Mouse (Mus musculus) midbrain, embryonic 14.5 days (tissue): ENCODE data around the gene Ppp4r1. TPM values are rescaled to one million over a fixed set of nuclear protein-coding genes. Genes with fewer than 3 reads are reported as not detected.

ENCODE experiments used
- ATAC-seq: fragments of 200-750 bp; cut with Nextera tagmentation; 2 replicates; pipeline ENCODE4 v1.8.0; 2017; ENCODE audit warnings: moderate number of reproducible peaks, moderate library complexity; ENCODE audit not compliant: low FRiP score, low TSS enrichment
- DNase-seq: peaks from one replicate; pipeline ENCODE4 v3.0.0-alpha.2; 2015
- H3K27ac ChIP-seq: fragments of 300-500 bp; sonication (generic); replicated peaks from 2 replicates; pipeline ENCODE4 v1.5.1; 2014; ENCODE audit warnings: mild to moderate bottlenecking, low read depth, low read length, moderate library complexity
- H3K27me3 ChIP-seq: fragments of 300-500 bp; sonication (generic); 2 replicates; pipeline ENCODE4 v1.6.1; 2014; ENCODE audit warnings: low read length, control low read depth, mixed read lengths; ENCODE audit not compliant: control insufficient read depth, insufficient read depth
- H3K36me3 ChIP-seq: fragments of 300-500 bp; sonication (generic); 2 replicates; pipeline ENCODE4 v1.6.1; 2014; ENCODE audit warnings: low read length, control low read depth; ENCODE audit not compliant: control insufficient read depth, insufficient read depth
- H3K4me1 ChIP-seq: fragments of 300-500 bp; sonication (generic); 2 replicates; pipeline ENCODE4 v1.6.1; 2014; ENCODE audit warnings: mild to moderate bottlenecking, antibody characterized with exemption, low read length, control low read depth; ENCODE audit not compliant: control insufficient read depth, insufficient read depth
- H3K4me2 ChIP-seq: fragments of 300-500 bp; sonication (generic); 2 replicates; pipeline ENCODE4 v1.6.1; 2014; ENCODE audit warnings: mild to moderate bottlenecking, low read length, moderate library complexity
- H3K4me3 ChIP-seq: fragments of 300-500 bp; sonication (generic); replicated peaks from 2 replicates; pipeline ENCODE4 v1.5.1; 2014; ENCODE audit warnings: low read depth, low read length
- H3K9ac ChIP-seq: fragments of 300-500 bp; sonication (generic); replicated peaks from 2 replicates; pipeline ENCODE4 v1.6.1; 2014; ENCODE audit warnings: mild to moderate bottlenecking, low read length, moderate library complexity
- H3K9me3 ChIP-seq: fragments of 300-500 bp; sonication (generic); 2 replicates; pipeline ENCODE4 v1.6.1; 2016; ENCODE audit warnings: low read length, control low read depth, mixed read lengths; ENCODE audit not compliant: control insufficient read depth
- WGBS: fragments of 180-500 bp; shearing (Covaris S2); extraction: QIAGEN DNeasy Blood & Tissue Kit; methylation state at CpG from one replicate; pipeline ENCODE4 v1.1.7; 2014; 5-methylcytosine and 5-hydroxymethylcytosine counted together
- polyA plus RNA-seq: library from polyadenylated mRNA; unstranded; fragments of >200 nt; fragmentation: Nextera tagmentation; extraction: Ambion mirVana; gene quantifications from 2 replicates; pipeline ENCODE4 v1.2.1, GENCODE M21; 2014

The Ppp4r1 gene
- polyA plus RNA-seq, 1 experiment from 2014 or later, result 54.0 TPM

DNA sequence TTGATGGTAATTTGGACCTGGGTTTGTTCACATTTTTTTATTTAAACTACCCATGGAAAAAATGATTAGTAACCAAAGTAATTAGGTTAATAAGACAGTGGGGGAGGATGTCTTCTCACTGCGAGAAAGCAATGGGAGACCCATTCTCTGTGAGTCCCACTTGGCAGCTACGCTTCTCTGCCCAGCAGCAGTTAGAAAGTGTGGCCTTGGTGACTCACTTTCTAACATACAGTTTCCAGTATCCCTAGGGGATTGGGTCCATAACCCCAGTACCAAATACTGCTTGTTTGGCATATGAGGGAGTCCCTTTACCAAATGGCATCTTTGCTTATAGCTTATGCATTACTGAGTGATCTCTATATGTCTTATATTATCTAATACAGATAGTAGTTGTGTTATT is 8.8 kb downstream of the Ppp4r1 start:
- Histone ChIP-seq H3K9ac (no peak overlapping the region), H3K4me1 (0 out of 2 replicates have a peak, but pooled peaks cover 4% of the 10 kb centered on the region), H3K36me3 (peaks cover 8% of the 10 kb centered on the region; the same call in 1 of the 2 replicates), H3K4me2 (no peak overlapping the region), H3K4me3 (no peak overlapping the region), H3K27ac (no peak overlapping the region), H3K27me3 (no peaks in the 10 kb centered on the region), H3K9me3 (no peaks in the 10 kb centered on the region)
- DNase-seq, result no peak
- 86% methylated on average over 2 of the region's 2 CpGs for WGBS
- ATAC-seq, result no peak

DNA sequence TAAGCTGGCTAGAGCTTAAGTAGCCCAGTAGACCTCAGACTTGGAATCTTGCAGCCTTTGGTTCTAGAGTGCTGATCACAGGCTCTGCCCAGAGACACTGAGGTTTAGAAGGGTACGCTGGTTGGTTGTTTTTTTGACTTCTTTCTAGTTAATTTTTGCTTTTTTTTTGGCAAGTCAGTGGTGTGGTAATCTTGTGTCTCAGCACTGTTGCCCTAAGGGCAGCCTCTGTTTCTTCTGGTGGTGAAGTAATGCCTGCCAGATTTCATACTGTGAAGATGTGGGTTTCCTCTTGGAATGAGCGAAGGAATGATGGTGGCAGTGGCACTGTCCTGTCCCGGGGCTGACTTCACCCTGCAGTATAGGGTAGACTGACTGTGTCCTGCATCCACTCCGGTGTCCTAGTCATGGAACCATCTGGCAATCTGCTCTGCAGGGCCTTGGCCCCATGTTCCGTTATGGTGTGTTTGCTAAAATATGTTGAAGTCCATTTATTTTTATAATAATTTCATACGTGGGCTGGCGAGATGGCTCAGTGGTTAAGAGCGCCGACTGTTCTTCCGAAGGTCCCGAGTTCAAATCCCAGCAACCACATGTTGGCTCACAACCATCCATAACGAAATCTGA is 11.0 kb downstream of the Ppp4r1 start:
- H3K4me3 ChIP-seq, result no peak overlapping the region
- H3K27ac ChIP-seq, result no peak overlapping the region
- no peaks in the 10 kb centered on the region for H3K27me3 ChIP-seq
- WGBS, result 97% methylated on average over 12 of the region's 12 CpGs
- H3K4me2 ChIP-seq, result no peak overlapping the region
- no peaks in the 10 kb centered on the region for H3K4me1 ChIP-seq
- H3K9ac ChIP-seq, result no peak overlapping the region
- H3K9me3 ChIP-seq, result no peaks in the 10 kb centered on the region
- no peak for ATAC-seq
- no peak for DNase-seq
- H3K36me3 ChIP-seq, result no peaks in the 10 kb centered on the region

DNA sequence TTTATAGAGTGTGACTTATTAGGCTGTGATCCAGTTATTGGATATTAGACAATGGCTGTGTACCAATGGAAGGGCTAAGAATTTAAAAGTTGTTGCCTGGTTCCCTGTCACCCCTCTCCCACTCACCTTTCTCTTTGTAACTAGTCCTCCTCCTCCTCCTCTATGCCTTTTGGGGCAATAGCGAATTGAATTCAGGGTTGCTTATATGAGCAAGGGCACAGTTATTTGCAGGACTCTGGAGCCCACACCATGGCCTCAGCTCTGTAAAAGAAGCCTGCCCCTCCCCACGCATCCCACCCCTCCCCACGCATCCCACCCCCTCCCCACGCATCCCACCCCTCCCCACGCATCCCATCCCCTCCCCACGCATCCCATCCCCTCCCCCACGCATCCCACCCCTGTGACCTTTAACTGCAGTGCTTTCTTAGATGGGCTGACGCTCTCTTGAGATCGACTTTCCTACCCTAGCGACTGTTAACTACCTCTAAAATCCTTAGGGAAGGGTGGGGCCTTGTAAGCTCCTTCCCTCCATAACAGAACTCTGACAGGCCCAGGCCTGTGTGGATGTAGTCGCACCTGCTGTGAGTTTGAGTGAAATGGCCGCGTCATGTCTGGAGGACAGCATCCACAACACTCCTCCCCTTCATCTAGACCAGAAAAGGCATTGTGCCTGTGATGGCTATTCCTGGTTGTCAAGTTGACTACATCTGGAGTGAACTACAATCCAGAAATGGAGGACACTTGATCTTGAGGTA is 11.9 kb downstream of the Ppp4r1 start:
- Histone ChIP-seq H3K27ac (no peak overlapping the region), H3K4me2 (no peak overlapping the region), H3K9ac (no peak overlapping the region), H3K4me3 (no peak overlapping the region), H3K27me3 (no peaks in the 10 kb centered on the region), H3K9me3 (no peaks in the 10 kb centered on the region), H3K4me1 (no peaks in the 10 kb centered on the region), H3K36me3 (no peaks in the 10 kb centered on the region)
- no peak for DNase-seq
- 94% methylated on average over 13 of the region's 13 CpGs for WGBS
- no peak for ATAC-seq

DNA sequence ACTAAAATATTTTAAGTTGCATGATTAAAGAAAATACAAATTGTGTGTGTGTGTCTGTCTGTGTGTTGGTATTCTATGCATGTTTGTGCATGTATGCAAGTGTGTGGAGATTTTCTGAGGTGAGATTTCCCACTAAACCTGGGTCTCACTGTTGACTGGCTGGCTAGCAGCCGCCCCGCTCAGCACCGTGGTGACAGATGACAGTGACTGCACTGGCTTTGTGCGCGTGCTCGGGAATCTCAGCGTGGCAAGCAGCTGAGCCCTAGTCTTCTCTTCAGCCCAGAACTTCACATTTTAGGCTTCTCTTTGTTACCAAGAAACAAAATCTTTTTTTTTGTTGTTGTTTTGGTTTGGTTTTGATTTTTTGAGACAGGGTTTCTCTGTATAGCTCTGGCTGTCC is 13.7 kb downstream of the Ppp4r1 start:
- H3K36me3 ChIP-seq, result no peaks in the 10 kb centered on the region
- H3K9me3 ChIP-seq, result no peaks in the 10 kb centered on the region
- H3K4me3 ChIP-seq, result no peak overlapping the region
- WGBS, result 79% methylated on average over 7 of the region's 7 CpGs
- no peak overlapping the region for H3K9ac ChIP-seq
- no peak overlapping the region for H3K27ac ChIP-seq
- no peak for ATAC-seq
- no peak for DNase-seq
- H3K27me3 ChIP-seq, result no peaks in the 10 kb centered on the region
- no peak overlapping the region for H3K4me2 ChIP-seq
- H3K4me1 ChIP-seq, result no peaks in the 10 kb centered on the region

DNA sequence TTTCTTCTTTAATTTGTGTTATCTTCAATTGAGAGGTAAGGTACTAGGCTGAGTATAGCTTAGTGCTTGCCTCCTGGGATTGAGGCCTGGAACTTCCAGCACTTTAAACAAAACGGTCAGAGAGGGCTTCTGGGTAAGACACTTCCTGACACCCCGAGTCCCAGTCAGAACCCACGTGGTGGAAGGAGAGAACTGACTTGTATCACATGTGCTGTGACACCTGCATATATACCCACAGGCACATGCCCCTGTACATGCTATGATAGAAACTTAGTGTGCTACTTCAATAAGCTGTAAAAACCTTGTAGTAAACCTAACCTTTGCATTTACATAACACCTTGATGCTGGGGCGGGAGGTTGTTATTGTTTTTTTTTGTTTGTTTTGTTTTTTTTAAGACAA is 16.1 kb downstream of the Ppp4r1 start:
- 76% methylated on average over 4 of the region's 4 CpGs for WGBS
- no peak overlapping the region for H3K27ac ChIP-seq

DNA sequence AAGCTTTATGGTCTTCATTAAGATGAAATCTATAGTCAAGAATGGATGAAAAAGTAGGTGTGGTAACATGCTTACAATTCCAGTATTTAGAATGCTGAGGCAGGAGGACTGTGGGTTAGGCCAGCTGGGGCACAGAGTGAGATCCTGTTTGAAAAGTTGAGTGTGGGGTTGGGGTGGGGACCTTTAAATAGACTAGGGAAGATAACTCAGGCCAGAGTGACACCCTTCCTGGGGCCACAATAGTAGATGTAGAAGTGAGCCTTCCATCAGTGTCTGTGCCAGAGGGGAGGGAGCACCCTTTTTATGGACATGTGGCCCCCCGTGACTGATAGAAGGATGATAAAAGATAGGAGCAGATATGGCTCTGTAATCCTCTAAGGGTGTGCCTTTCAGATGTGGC is 17.0 kb downstream of the Ppp4r1 start:
- H3K27me3 ChIP-seq, result no peaks in the 10 kb centered on the region
- no peak overlapping the region for H3K9ac ChIP-seq
- no peaks in the 10 kb centered on the region for H3K9me3 ChIP-seq
- no peak overlapping the region for H3K27ac ChIP-seq
- H3K4me2 ChIP-seq, result no peak overlapping the region
- 93% methylated on average over 1 of the region's 1 CpGs for WGBS
- ATAC-seq (no peak), DNase-seq (no peak)
- peaks cover 4% of the 10 kb centered on the region; the same call in 1 of the 2 replicates for H3K36me3 ChIP-seq
- no peaks in the 10 kb centered on the region for H3K4me1 ChIP-seq
- no peak overlapping the region for H3K4me3 ChIP-seq

More for the DNA sequence above, 16.1 kb downstream of the Ppp4r1 start:
- Histone ChIP-seq H3K36me3 (no peaks in the 10 kb centered on the region), H3K9me3 (no peaks in the 10 kb centered on the region), H3K4me1 (no peaks in the 10 kb centered on the region), H3K4me3 (no peak overlapping the region), H3K9ac (no peak overlapping the region), H3K4me2 (no peak overlapping the region), H3K27me3 (no peaks in the 10 kb centered on the region)
- no peak for DNase-seq
- no peak for ATAC-seq

DNA sequence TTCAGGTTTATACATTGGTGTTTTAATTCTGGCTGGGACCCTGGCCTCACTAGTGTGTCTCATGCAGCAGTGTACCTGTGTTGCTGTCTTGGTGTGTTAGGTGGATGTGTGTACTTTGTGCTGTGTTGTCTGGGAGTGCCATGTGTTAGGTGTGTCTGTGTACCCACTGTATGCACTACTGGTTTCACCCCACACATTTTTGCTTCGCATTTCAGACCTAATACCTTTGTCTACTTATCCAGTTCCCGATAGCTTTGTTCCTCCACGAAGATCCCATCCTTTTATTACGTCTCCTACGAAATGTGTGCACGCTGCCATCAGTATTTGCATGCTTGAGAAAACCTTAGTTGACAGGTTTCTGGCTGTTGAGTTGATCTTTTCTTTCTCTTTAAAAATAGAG is 18.1 kb downstream of the Ppp4r1 start:
- DNase-seq (no peak), ATAC-seq (no peak)
- Histone ChIP-seq H3K4me3 (no peak overlapping the region), H3K27ac (0 out of 2 replicates have a peak overlapping the region, but pooled peaks have one; percentile 2), H3K4me1 (no peaks in the 10 kb centered on the region), H3K4me2 (no peak overlapping the region), H3K9ac (no peak overlapping the region; the same call in 1 of the 2 replicates), H3K9me3 (no peaks in the 10 kb centered on the region), H3K36me3 (peaks cover 5% of the 10 kb centered on the region; the same call in 1 of the 2 replicates), H3K27me3 (no peaks in the 10 kb centered on the region)
- WGBS, result 90% methylated on average over 6 of the region's 6 CpGs

DNA sequence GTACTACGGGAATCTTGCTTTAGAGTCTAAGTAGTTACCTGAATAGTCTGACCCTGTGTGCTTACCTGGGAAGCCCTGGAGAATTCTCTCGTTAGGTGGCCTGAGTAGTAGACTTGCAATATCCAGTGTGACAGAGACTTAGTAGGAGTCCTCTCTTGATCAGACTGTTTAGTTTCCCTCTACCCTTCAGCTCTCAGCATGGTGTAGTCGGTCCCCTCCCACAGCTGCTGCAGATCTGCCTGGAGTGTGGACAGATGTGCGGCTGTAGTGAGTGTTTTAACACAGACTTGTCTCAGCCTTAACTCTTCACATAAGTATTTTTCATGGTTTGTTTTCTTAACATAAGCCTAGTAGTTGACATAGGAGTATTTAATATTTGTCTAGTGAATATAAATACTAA is 19.7 kb downstream of the Ppp4r1 start:
- H3K4me2 ChIP-seq, result no peak overlapping the region
- H3K4me3 ChIP-seq, result no peak overlapping the region
- peaks cover 5% of the 10 kb centered on the region; the same call in 1 of the 2 replicates for H3K36me3 ChIP-seq
- H3K9ac ChIP-seq, result no peak overlapping the region
- no peak overlapping the region for H3K27ac ChIP-seq
- H3K4me1 ChIP-seq, result no peaks in the 10 kb centered on the region
- no peak for ATAC-seq
- no peak for DNase-seq
- no peaks in the 10 kb centered on the region for H3K27me3 ChIP-seq
- no peaks in the 10 kb centered on the region for H3K9me3 ChIP-seq
- WGBS, result 77% methylated on average over 4 of the region's 4 CpGs

DNA sequence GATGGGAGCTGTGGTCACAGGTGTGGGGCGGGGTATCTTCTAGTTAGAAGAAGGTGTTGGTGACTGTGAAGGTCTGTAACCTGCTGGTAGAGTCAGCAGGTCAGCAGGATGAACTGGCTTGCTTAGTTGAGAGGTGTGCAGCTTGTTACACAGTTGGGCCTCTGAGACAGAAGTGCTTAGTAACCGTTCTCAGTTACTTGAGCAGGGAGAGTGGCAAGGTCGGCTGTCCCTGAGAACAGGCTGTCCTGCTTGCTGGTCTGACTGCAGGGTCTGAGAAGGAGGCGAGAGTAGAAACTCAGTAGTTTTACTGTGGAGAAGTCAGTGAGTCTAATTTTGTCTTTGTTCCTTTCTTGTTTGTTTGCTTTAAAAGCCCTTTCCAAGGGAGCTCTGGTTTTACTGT is 23.6 kb downstream of the Ppp4r1 start:
- no peaks in the 10 kb centered on the region for H3K27me3 ChIP-seq
- 78% methylated on average over 4 of the region's 4 CpGs for WGBS
- H3K36me3 ChIP-seq, result peaks cover 14% of the 10 kb centered on the region
- H3K9ac ChIP-seq, result no peak overlapping the region
- no peaks in the 10 kb centered on the region for H3K9me3 ChIP-seq
- ATAC-seq (no peak), DNase-seq (no peak)
- H3K27ac ChIP-seq, result no peak overlapping the region
- H3K4me2 ChIP-seq, result no peak overlapping the region
- H3K4me3 ChIP-seq, result no peak overlapping the region
- H3K4me1 ChIP-seq, result no peaks in the 10 kb centered on the region
